Mouse (Mus musculus): ENCODE measurements around the gene Sgms1. TPM values are rescaled to one million over a fixed set of nuclear protein-coding genes. Genes with fewer than 3 reads are reported as not detected.

The Sgms1 gene
- total and polyA plus RNA-seq, 2 experiments from 2014 or later = 21.3 to 28.4 TPM

- no peaks in the 10 kb centered on the region for H3K36me3 ChIP-seq (ENCODE audit: insufficient read depth, low read length)
- no peaks in the 10 kb centered on the region for H3K27me3 ChIP-seq (ENCODE audit: insufficient read depth, low read length)
- 98% methylated on average over 4 of the region's 4 CpGs for WGBS
- TF ChIP-seq CTCF (IDR thresholded peaks at IDR 0.05) = no peak
- no peaks in the 10 kb centered on the region for H3K4me1 ChIP-seq (ENCODE audit: insufficient read depth, low read length)
- no peak overlapping the region for H3K27ac ChIP-seq (ENCODE audit: low read depth, low read length)
- H3K4me3 ChIP-seq (ENCODE audit: low read depth, low read length) = no peak overlapping the region
- no peak overlapping the region for H3K9ac ChIP-seq (replicated peaks; ENCODE audit: low read length, poor library complexity, severe bottlenecking)
- H3K4me2 ChIP-seq (ENCODE audit: low read depth, low read length, poor library complexity, severe bottlenecking) = no peak overlapping the region
- ATAC-seq (ENCODE audit: low FRiP score) (no peak), DNase-seq (ENCODE audit: low spot score) (no peak)
- H3K9me3 ChIP-seq (ENCODE audit: low read length) = no peaks in the 10 kb centered on the region
Measured at GRCm38 (mm10) chr19:32375473-32375985, 14.0 kb downstream of the Sgms1 start.

- H3K4me1 ChIP-seq (ENCODE audit: insufficient read depth, low read length) = no peaks in the 10 kb centered on the region
- 93% methylated on average over 10 of the region's 10 CpGs for WGBS
- ATAC-seq (ENCODE audit: low FRiP score) = no peak
Measured at GRCm38 (mm10) chr19:32374751-32375150, 14.8 kb downstream of the Sgms1 start.

GRCm38 (mm10) chr19:32373865-32374655 is 15.5 kb downstream of the Sgms1 start:
- DNase-seq (ENCODE audit: low spot score) (no peak), ATAC-seq (ENCODE audit: low FRiP score) (no peak)
- Histone ChIP-seq H3K9ac (replicated peaks; ENCODE audit: low read length, poor library complexity, severe bottlenecking) (no peak overlapping the region), H3K4me3 (ENCODE audit: low read depth, low read length) (no peak overlapping the region), H3K27ac (ENCODE audit: low read depth, low read length) (no peak overlapping the region), H3K9me3 (ENCODE audit: low read length) (no peaks in the 10 kb centered on the region), H3K27me3 (ENCODE audit: insufficient read depth, low read length) (no peaks in the 10 kb centered on the region), H3K4me1 (ENCODE audit: insufficient read depth, low read length) (no peaks in the 10 kb centered on the region), H3K4me2 (ENCODE audit: low read depth, low read length, poor library complexity, severe bottlenecking) (no peak overlapping the region), H3K36me3 (ENCODE audit: insufficient read depth, low read length) (no peaks in the 10 kb centered on the region)
- WGBS = 77% methylated on average over 16 of the region's 16 CpGs
- TF ChIP-seq CTCF (IDR thresholded peaks at IDR 0.05) = no peak

More at GRCm38 (mm10) chr19:32374751-32375150, 14.8 kb downstream of the Sgms1 start:
- H3K27ac ChIP-seq (ENCODE audit: low read depth, low read length) = no peak overlapping the region
- no peak overlapping the region for H3K4me2 ChIP-seq (ENCODE audit: low read depth, low read length, poor library complexity, severe bottlenecking)
- H3K4me3 ChIP-seq (ENCODE audit: low read depth, low read length) = no peak overlapping the region
- no peak overlapping the region for H3K9ac ChIP-seq (replicated peaks; ENCODE audit: low read length, poor library complexity, severe bottlenecking)
- H3K27me3 ChIP-seq (ENCODE audit: insufficient read depth, low read length) = no peaks in the 10 kb centered on the region
- no peak for TF ChIP-seq CTCF (IDR thresholded peaks at IDR 0.05)
- no peaks in the 10 kb centered on the region for H3K9me3 ChIP-seq (ENCODE audit: low read length)
- no peak for DNase-seq (ENCODE audit: low spot score)
- H3K36me3 ChIP-seq (ENCODE audit: insufficient read depth, low read length) = no peaks in the 10 kb centered on the region

GRCm38 (mm10) chr19:32372373-32372772 is 17.1 kb downstream of the Sgms1 start:
- DNase-seq (ENCODE audit: low spot score) (no peak), ATAC-seq (ENCODE audit: low FRiP score) (no peak)
- Histone ChIP-seq H3K9ac (replicated peaks; ENCODE audit: low read length, poor library complexity, severe bottlenecking) (no peak overlapping the region), H3K27ac (ENCODE audit: low read depth, low read length) (no peak overlapping the region), H3K4me2 (ENCODE audit: low read depth, low read length, poor library complexity, severe bottlenecking) (no peak overlapping the region), H3K4me1 (ENCODE audit: insufficient read depth, low read length) (no peaks in the 10 kb centered on the region), H3K9me3 (ENCODE audit: low read length) (no peaks in the 10 kb centered on the region), H3K4me3 (ENCODE audit: low read depth, low read length) (no peak overlapping the region), H3K36me3 (ENCODE audit: insufficient read depth, low read length) (no peaks in the 10 kb centered on the region), H3K27me3 (ENCODE audit: insufficient read depth, low read length) (no peaks in the 10 kb centered on the region)
- 85% methylated on average over 4 of the region's 4 CpGs for WGBS
- TF ChIP-seq CTCF (IDR thresholded peaks at IDR 0.05) = no peak

- Histone ChIP-seq H3K4me2 (ENCODE audit: low read depth, low read length, poor library complexity, severe bottlenecking) (no peak overlapping the region), H3K9me3 (ENCODE audit: low read length) (no peaks in the 10 kb centered on the region), H3K36me3 (ENCODE audit: insufficient read depth, low read length) (no peaks in the 10 kb centered on the region), H3K4me1 (ENCODE audit: insufficient read depth, low read length) (no peaks in the 10 kb centered on the region), H3K9ac (replicated peaks; ENCODE audit: low read length, poor library complexity, severe bottlenecking) (no peak overlapping the region), H3K27me3 (ENCODE audit: insufficient read depth, low read length) (no peaks in the 10 kb centered on the region), H3K4me3 (ENCODE audit: low read depth, low read length) (no peak overlapping the region), H3K27ac (ENCODE audit: low read depth, low read length) (no peak overlapping the region)
- whole genome bisulfite sequencing = 97% methylated on average over 8 of the region's 8 CpGs
- no peak for DNase-seq (ENCODE audit: low spot score)
- ATAC-seq (ENCODE audit: low FRiP score) = 0 out of 2 replicates have a peak, but pooled peaks have one; percentile 16
- TF ChIP-seq CTCF (IDR thresholded peaks at IDR 0.05) = no peak
Measured at GRCm38 (mm10) chr19:32367333-32367732, 22.2 kb downstream of the Sgms1 start.

- no peak for TF ChIP-seq CTCF (IDR thresholded peaks at IDR 0.05)
Measured at GRCm38 (mm10) chr19:32366406-32366805, 23.1 kb downstream of the Sgms1 start.

More at GRCm38 (mm10) chr19:32366406-32366805, 23.1 kb downstream of the Sgms1 start:
- no peaks in the 10 kb centered on the region for H3K36me3 ChIP-seq (ENCODE audit: insufficient read depth, low read length)
- no peak overlapping the region for H3K4me3 ChIP-seq (ENCODE audit: low read depth, low read length)
- H3K9me3 ChIP-seq (ENCODE audit: low read length) = no peaks in the 10 kb centered on the region
- H3K9ac ChIP-seq (replicated peaks; ENCODE audit: low read length, poor library complexity, severe bottlenecking) = no peak overlapping the region
- no peaks in the 10 kb centered on the region for H3K27me3 ChIP-seq (ENCODE audit: insufficient read depth, low read length)
- H3K27ac ChIP-seq (ENCODE audit: low read depth, low read length) = no peak overlapping the region
- DNase-seq (ENCODE audit: low spot score) = no peak
- H3K4me1 ChIP-seq (ENCODE audit: insufficient read depth, low read length) = no peaks in the 10 kb centered on the region
- no peak for ATAC-seq (ENCODE audit: low FRiP score)
- 76% methylated on average over 9 of the region's 9 CpGs for WGBS
- H3K4me2 ChIP-seq (ENCODE audit: low read depth, low read length, poor library complexity, severe bottlenecking) = no peak overlapping the region

Measured in midbrain, postnatal 0 days (tissue).